Mouse (Mus musculus) heart, postnatal 36 days (tissue): Measurements from ENCODE around the gene Sema3e. TPM values are rescaled to one million over a fixed set of nuclear protein-coding genes. Genes with fewer than 3 reads are reported as not detected.
A peak's percentile ranks its signal among the peaks of the same experiment; 100 is the strongest.

Experiments
- DNase-seq, 2 experiments: peaks; one replicate each; pipeline ENCODE4 v3.0.0; 2021 to 2022
- intact Hi-C: fragments of 180-260 bp; cut with DNase I; formaldehyde crosslinking; loops from one replicate; pipeline ENCODE4 v1.15.1; 2025
- total RNA-seq, 2 experiments: library from RNA; stranded (reverse); gene quantifications; 2 replicates each; pipeline ENCODE4 v1.2.3; 2021

Gene Sema3e
- under 1 TPM; 0.19 to 0.36 TPM for total RNA-seq

- peak; percentile 3 to 6 for DNase-seq
- intact Hi-C loops, result no loop called here
These were observed at the start of gene Sema3e for GRCm38 (mm10) chr5:14025205-14026124. Gene Sema3e, plus strand, starts transcription at chr5:14025276.

GRCm38 (mm10) chr5:13977576-13977975 is 47.5 kb upstream of the Sema3e start:
- intact Hi-C loops, result no loop called here
- no peak for DNase-seq

GRCm38 (mm10) chr5:13979156-13979555 is 45.9 kb upstream of the Sema3e start:
- no peak for DNase-seq
- intact Hi-C loops, result no loop called here

- intact Hi-C loops, result no loop called here
- no peak for DNase-seq
These were observed 42.5 kb upstream of the Sema3e start for GRCm38 (mm10) chr5:13982417-13983054.

GRCm38 (mm10) chr5:13983608-13984007 is 41.5 kb upstream of the Sema3e start:
- intact Hi-C loops, result no loop called here

GRCm38 (mm10) chr5:13985669-13986068 is 39.4 kb upstream of the Sema3e start:
- intact Hi-C loops, result no loop called here
- DNase-seq, result no peak

More at GRCm38 (mm10) chr5:13983608-13984007, 41.5 kb upstream of the Sema3e start:
- DNase-seq, result no peak

- intact Hi-C loops, result no loop called here
- no peak for DNase-seq
These were observed 38.0 kb upstream of the Sema3e start for GRCm38 (mm10) chr5:13987123-13987522.

GRCm38 (mm10) chr5:13988023-13988422 is 37.1 kb upstream of the Sema3e start:
- intact Hi-C loops, result no loop called here
- DNase-seq, result no peak

GRCm38 (mm10) chr5:13992734-13993396 is 32.2 kb upstream of the Sema3e start:
- intact Hi-C loops, result no loop called here
- DNase-seq, result no peak

GRCm38 (mm10) chr5:14028341-14028740 is 3.3 kb downstream of the Sema3e start:
- DNase-seq, result no peak

GRCm38 (mm10) chr5:14030796-14031195 is 5.7 kb downstream of the Sema3e start:
- no peak for DNase-seq
- intact Hi-C loops, result no loop called here

More at GRCm38 (mm10) chr5:14028341-14028740, 3.3 kb downstream of the Sema3e start:
- intact Hi-C loops, result no loop called here

- intact Hi-C loops, result no loop called here
- no peak for DNase-seq
These were observed 7.0 kb downstream of the Sema3e start for GRCm38 (mm10) chr5:14032056-14032455.

- intact Hi-C loops, result no loop called here
- DNase-seq, result no peak
These were observed 8.2 kb downstream of the Sema3e start for GRCm38 (mm10) chr5:14033302-14033701.

GRCm38 (mm10) chr5:14038813-14039496 is 13.9 kb downstream of the Sema3e start:
- intact Hi-C loops, result no loop called here
- DNase-seq, result no peak

- no peak for DNase-seq
- intact Hi-C loops, result no loop called here
These were observed 15.1 kb downstream of the Sema3e start for GRCm38 (mm10) chr5:14040208-14040607.

- DNase-seq, result no peak
- intact Hi-C loops, result no loop called here
These were observed 18.0 kb downstream of the Sema3e start for GRCm38 (mm10) chr5:14043116-14043515.

- intact Hi-C loops, result no loop called here
- DNase-seq, result no peak
These were observed 18.9 kb downstream of the Sema3e start for GRCm38 (mm10) chr5:14043983-14044382.

GRCm38 (mm10) chr5:14048660-14049059 is 23.6 kb downstream of the Sema3e start:
- DNase-seq, result no peak
- intact Hi-C loops, result no loop called here

GRCm38 (mm10) chr5:14054472-14054871 is 29.4 kb downstream of the Sema3e start:
- intact Hi-C loops, result no loop called here

GRCm38 (mm10) chr5:14059895-14060553 is 34.9 kb downstream of the Sema3e start:
- intact Hi-C loops, result no loop called here
- no peak for DNase-seq

More at GRCm38 (mm10) chr5:14054472-14054871, 29.4 kb downstream of the Sema3e start:
- no peak for DNase-seq
